In genomic region chr9:122014241-122014667, GRCm38 (mm10) we compare ENCODE assay signal across 8 mouse cellular contexts. TPM values are rescaled to one million over a fixed set of nuclear protein-coding genes. Genes with fewer than 3 reads are reported as not detected.
DNase-seq lines count a peak whose midpoint lies in the region; ATAC-seq and TF ChIP-seq lines count a peak whose summit lies in the region.

No protein-coding gene starts in this region.

- H3K27me3 ChIP-seq in embryonic facial prominence, embryonic 14.5 days (replicated peaks; ENCODE audit: control insufficient read depth, insufficient read depth, low read length): no peaks in the 10 kb centered on the region; the same call in 1 of the 2 replicates

- no peak overlapping the region for H3K4me3 ChIP-seq in bone marrow, adult 2 months (replicated peaks; ENCODE audit: control insufficient read depth, low read depth, low read length)
- no peak overlapping the region for H3K4me3 ChIP-seq in embryonic facial prominence, embryonic 14.5 days (ENCODE audit: low read depth, low read length)

- no peaks in the 10 kb centered on the region for H3K4me1 ChIP-seq in bone marrow, adult 2 months (ENCODE audit: control insufficient read depth, insufficient read depth, low read length)
- H3K4me1 ChIP-seq in embryonic facial prominence, embryonic 14.5 days (ENCODE audit: control insufficient read depth, insufficient read depth, low read length): 0 out of 2 replicates have a peak, but pooled peaks cover 4% of the 10 kb centered on the region

- ATAC-seq in embryonic facial prominence, embryonic 14.5 days (ENCODE audit: low read depth): no peak

- H3K9ac ChIP-seq in embryonic facial prominence, embryonic 14.5 days (ENCODE audit: low read depth, low read length): no peak overlapping the region

- no peak overlapping the region for H3K4me2 ChIP-seq in embryonic facial prominence, embryonic 14.5 days (ENCODE audit: low read depth, low read length)

- no peak overlapping the region for H3K27ac ChIP-seq in bone marrow, adult 2 months (ENCODE audit: control insufficient read depth, insufficient read depth, low read depth, low read length, poor library complexity)
- no peak overlapping the region for H3K27ac ChIP-seq in embryonic facial prominence, embryonic 14.5 days (replicated peaks; ENCODE audit: low read depth, low read length)

- no peaks in the 10 kb centered on the region for H3K36me3 ChIP-seq in embryonic facial prominence, embryonic 14.5 days (ENCODE audit: control insufficient read depth, insufficient read depth, low read length)

- WGBS in bone marrow, adult 2 months: 2% methylated on average over 10 of the region's 10 CpGs
- 9% methylated on average over 10 of the region's 10 CpGs for WGBS in embryonic facial prominence, embryonic 14.5 days

- no peak for TF ChIP-seq POLR2A in bone marrow, adult 2 months (IDR thresholded peaks at IDR 0.05; ENCODE audit: borderline replicate concordance, control insufficient read depth, low read depth, low read length)

- intact Hi-C loops in heart, postnatal 36 days (cut with DNase I): loop anchor here (10.0 kb wide), 1 partner anchor 301 kb away; no protein-coding TSS in a partner anchor

- no peaks in the 10 kb centered on the region for H3K9me3 ChIP-seq in embryonic facial prominence, embryonic 14.5 days (ENCODE audit: control insufficient read depth, low read length)

- DNase-seq in MEL-GATA-1-ER (ENCODE audit: extremely low read depth, low read depth): peak; percentile 11
- DNase-seq in embryonic facial prominence, embryonic 14.5 days (ENCODE audit: low spot score): peak; percentile 61
- peak; percentile 79 to 89 for DNase-seq in heart, postnatal 36 days
- peak; percentile 65 for DNase-seq in layer of hippocampus, adult 9-10 months (ENCODE audit: low spot score)
- peak; percentile 91 for DNase-seq in lung, postnatal 36 days
- DNase-seq in right cerebral cortex, postnatal 25 days: peak; percentile 48
- peak; percentile 63 to 88 for DNase-seq in urinary bladder, postnatal 4 days (ENCODE audit: low spot score in 2 of 2)

- TF ChIP-seq CTCF in bone marrow, adult 2 months (IDR thresholded peaks at IDR 0.05; ENCODE audit: control insufficient read depth, insufficient read depth, low read length): peak; percentile 82

RNA-seq across cellular contexts. Expression of gene Pomgnt2, which starts 17.3 kb away (rescaled TPM):
- polyA plus RNA-seq in bone marrow, adult 2 months (2011; ENCODE audit: insufficient read depth, insufficient read length, low replicate concordance, missing spikeins): 0.90 and 3.0 TPM in 2 replicates
- polyA plus RNA-seq in embryonic facial prominence, embryonic 14.5 days (2014; fragmentation: Nextera tagmentation; extraction: Ambion mirVana): 15.8 and 17.6 TPM in 2 replicates
- total RNA-seq in heart, postnatal 36 days (2021): 10 to 100 TPM; 10.6 to 14.9 TPM

Comparison
In these comparisons a context has a peak if more than half of its experiments do, and no peak if none do; other contexts are left out.
1. DNase-seq: peak in every context shown above with its lines; median percentile 91 in lung, postnatal 36 days; 84 in heart, postnatal 36 days; 76 in urinary bladder, postnatal 4 days; 65 in layer of hippocampus, adult 9-10 months; 61 in embryonic facial prominence, embryonic 14.5 days; 48 in right cerebral cortex, postnatal 25 days; 11 in MEL-GATA-1-ER.